Mouse (Mus musculus): ENCODE results near the gene Rnf152. TPM values are rescaled to one million over a fixed set of nuclear protein-coding genes. Genes with fewer than 3 reads are reported as not detected.
A peak's percentile ranks its signal among the peaks of the same experiment; 100 is the strongest.

Gene Rnf152
- total RNA-seq, 2 experiments from 2014 or later: not detected

DNA sequence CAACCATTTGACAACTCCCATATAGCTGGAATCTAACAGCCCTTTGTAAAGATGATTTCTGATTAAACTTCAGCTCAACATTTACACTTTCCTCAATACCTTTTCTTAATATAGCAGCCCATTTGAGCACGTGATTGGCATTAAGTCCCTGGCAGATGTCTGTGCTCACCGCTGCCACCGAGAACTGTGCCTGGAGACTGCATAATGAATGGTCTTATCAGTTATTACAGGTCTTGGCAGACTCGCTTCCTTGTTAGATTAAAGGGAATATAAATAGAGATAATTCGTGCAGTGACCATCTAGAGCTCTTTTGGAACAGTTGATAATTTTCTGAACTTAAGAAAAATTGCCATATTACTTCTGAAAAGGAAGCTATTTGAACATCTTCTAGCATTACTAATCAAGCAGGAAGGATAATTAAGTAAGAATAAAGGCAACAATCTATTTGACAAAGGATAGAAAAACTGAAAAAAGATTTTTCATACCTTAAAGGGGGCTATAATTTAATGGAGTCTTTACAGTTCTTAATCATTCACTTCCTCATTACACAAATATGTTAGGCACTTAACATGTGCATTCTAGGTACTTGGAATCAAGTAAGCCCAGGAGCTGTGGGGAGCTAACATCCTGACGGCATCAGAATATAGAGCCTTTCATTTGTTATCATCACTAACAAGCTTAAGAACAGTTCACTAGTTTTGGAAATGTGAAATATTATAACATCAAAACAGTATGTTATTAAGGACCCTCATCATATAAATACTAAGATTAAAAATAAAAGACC, 113.0 kb downstream of the Rnf152 start:
- ATAC-seq (replicated peaks; ENCODE audit: low FRiP score, poor library complexity, severe bottlenecking): peak; percentile 64

DNA sequence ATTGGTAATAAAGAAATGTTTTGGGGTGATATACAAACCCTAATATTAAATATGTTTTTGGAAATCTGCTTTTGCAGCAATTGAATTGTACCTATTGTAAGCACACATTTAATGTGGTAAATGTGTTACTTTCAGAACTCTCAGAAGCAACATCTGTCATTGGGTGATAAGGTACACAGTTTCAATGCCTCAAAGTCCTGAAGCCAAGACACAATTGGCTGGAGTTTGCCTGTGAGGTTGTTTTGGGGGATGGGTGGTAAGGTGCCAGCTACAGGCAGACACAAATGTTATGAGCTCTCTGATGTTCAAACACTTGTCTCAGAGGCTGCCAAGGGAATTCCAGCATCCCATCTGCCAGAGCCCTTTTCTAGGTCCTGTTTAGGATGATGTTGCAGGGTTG, 116.3 kb downstream of the Rnf152 start:
- peak; percentile 43; the same call in 1 of the 2 replicates for ATAC-seq (replicated peaks; ENCODE audit: low FRiP score, poor library complexity, severe bottlenecking)

All from erythroid progenitor cell, adult 5-6 weeks (primary cell).